Mouse (Mus musculus): ENCODE measurements at regions not wholly inside any gene's neighbourhood (a gene's known extent, or its start where the extent isn't known, plus 50 kb on each side); places are given as distances from the start of the nearest gene placed in this dataset.

DNA sequence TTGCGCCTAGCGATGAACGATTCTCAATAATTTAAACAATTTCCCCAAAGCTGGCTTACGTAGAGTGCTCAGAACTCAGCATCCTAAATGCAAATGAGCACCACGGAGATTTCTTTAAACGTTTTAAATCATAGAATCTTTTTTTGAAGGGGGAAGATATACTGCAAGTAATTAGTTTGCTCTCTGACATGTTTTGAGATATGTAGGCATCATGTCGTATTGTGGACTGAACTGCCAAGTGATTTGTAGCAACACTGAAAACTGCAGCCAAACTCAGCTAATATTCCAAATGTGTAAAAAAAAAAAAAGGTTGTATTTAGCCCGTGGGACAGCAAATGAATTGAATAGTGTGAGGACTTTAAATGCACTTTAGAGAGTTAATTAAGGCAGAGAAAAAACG, 1097.9 kb downstream of the Synb start:
- TF ChIP-seq CTCF (conservative IDR thresholded peaks at IDR 0.05; ENCODE audit: insufficient read depth, insufficient read length, low read depth, low read length) (no peak), POLR2A (IDR thresholded peaks at IDR 0.05; ENCODE audit: low read depth, low read length) (no peak)
